ENCODE assay signal across 22 mouse cellular contexts in genomic region chr7:4507220-4507619, GRCm38 (mm10). TPM values are rescaled to one million over a fixed set of nuclear protein-coding genes. Genes with fewer than 3 reads are reported as not detected.
DNase-seq lines count a peak whose midpoint lies in the region; ATAC-seq and TF ChIP-seq lines count a peak whose summit lies in the region.
"Had no signal": no experiment of that assay in that cellular context is flagged by ENCODE, and none has a peak within 500 bp of the region (broad histone marks: within the 10 kb centered on the region; RNA-seq: fewer than 3 reads in every experiment).

No protein-coding gene starts in this region.

- H3K79me2 ChIP-seq in MEL (ENCODE audit: control insufficient read depth, insufficient read depth, low read length, poor library complexity) (no peaks in the 10 kb centered on the region), myocyte (ENCODE audit: control insufficient read depth, insufficient read depth) (no peaks in the 10 kb centered on the region)

- H3K36me3 ChIP-seq in liver, embryonic 11.5 days (ENCODE audit: control insufficient read depth, insufficient read depth, low read length): no peaks in the 10 kb centered on the region
- no peaks in the 10 kb centered on the region for H3K36me3 ChIP-seq in liver, postnatal 0 days (replicated peaks; ENCODE audit: insufficient read depth, low read length)
- H3K36me3 ChIP-seq in MEL (ENCODE audit: control insufficient read depth in 1 of 2, insufficient read depth in 2 of 2, low read length in 2 of 2): peaks cover 0 to 46% of the 10 kb centered on the region in 2 experiments; a peak in 2 of 4 replicates
- peaks cover 3% of the 10 kb centered on the region for H3K36me3 ChIP-seq in myocyte (ENCODE audit: control insufficient read depth, insufficient read depth)
- H3K36me3 ChIP-seq: hindbrain, embryonic 12.5 days; hindbrain, embryonic 15.5 days had no signal

- no peak overlapping the region for H3K9ac ChIP-seq in liver, embryonic 11.5 days (ENCODE audit: low read depth, low read length)
- no peak overlapping the region for H3K9ac ChIP-seq in liver, postnatal 0 days (replicated peaks)
- peak overlapping the region; percentile 65 for H3K9ac ChIP-seq in MEL (ENCODE audit: control insufficient read depth, low read depth, low read length, poor library complexity, severe bottlenecking)
- H3K9ac ChIP-seq: forebrain, postnatal 0 days; hindbrain, embryonic 12.5 days; hindbrain, embryonic 15.5 days had no signal

- WGBS in liver, embryonic 11.5 days: 33% methylated on average over 4 of the region's 4 CpGs
- WGBS in liver, postnatal 0 days (ENCODE audit: insufficient replicate concordance): 40% methylated on average over 3 of the region's 4 CpGs

- no peak overlapping the region for H3ac ChIP-seq in myocyte (ENCODE audit: control insufficient read depth, insufficient read length)

- no peaks in the 10 kb centered on the region for H3K9me3 ChIP-seq in liver, embryonic 11.5 days (ENCODE audit: control insufficient read depth, low read length)
- no peaks in the 10 kb centered on the region for H3K9me3 ChIP-seq in liver, postnatal 0 days (ENCODE audit: low read length)
- no peaks in the 10 kb centered on the region for H3K9me3 ChIP-seq in MEL (replicated peaks; ENCODE audit: insufficient read depth, low read length)
- H3K9me3 ChIP-seq: hindbrain, embryonic 12.5 days; hindbrain, embryonic 15.5 days had no signal

- peaks cover 24% of the 10 kb centered on the region for H3K4me1 ChIP-seq in liver, embryonic 11.5 days (replicated peaks; ENCODE audit: control insufficient read depth, insufficient read depth, low read length)
- peaks cover 34% of the 10 kb centered on the region for H3K4me1 ChIP-seq in liver, postnatal 0 days (ENCODE audit: insufficient read depth)
- peaks cover 13 to 51% of the 10 kb centered on the region in 2 experiments for H3K4me1 ChIP-seq in MEL (ENCODE audit: control insufficient read depth in 1 of 2, insufficient read depth in 2 of 2, low read length in 2 of 2)

- peak overlapping the region; percentile 21; the same call in 1 of the 2 replicates for H3K27ac ChIP-seq in liver, embryonic 11.5 days (ENCODE audit: low read depth, low read length)
- H3K27ac ChIP-seq in liver, postnatal 0 days (ENCODE audit: low read depth): no peak overlapping the region
- H3K27ac ChIP-seq in MEL (ENCODE audit: control insufficient read depth, low read depth, low read length): peak overlapping the region; percentile 97
- H3K27ac ChIP-seq: gastrocnemius, adult 2 months; hindbrain, embryonic 12.5 days; hindbrain, embryonic 15.5 days had no signal

- H3K4me3 ChIP-seq in liver, embryonic 11.5 days (ENCODE audit: low read depth, low read length): no peak overlapping the region
- H3K4me3 ChIP-seq in liver, postnatal 0 days (ENCODE audit: low read depth, low read length): no peak overlapping the region
- H3K4me3 ChIP-seq in MEL (ENCODE audit: control insufficient read depth in 1 of 2, insufficient read depth in 1 of 2, low read depth in 2 of 2, low read length in 2 of 2) (peak overlapping the region; percentile 48 to 73), myocyte (no peak overlapping the region)
- H3K4me3 ChIP-seq: gastrocnemius, adult 2 months; hindbrain, embryonic 12.5 days; hindbrain, embryonic 15.5 days had no signal

- no peak for TF ChIP-seq RAD21 in MEL (IDR thresholded peaks at IDR 0.05; ENCODE audit: low read depth, low read length)

- ATAC-seq in liver, embryonic 11.5 days (replicated peaks; ENCODE audit: low FRiP score): no peak
- ATAC-seq in liver, postnatal 0 days: no peak
- ATAC-seq in erythroblast, adult 5-6 weeks (replicated peaks; ENCODE audit: low FRiP score, poor library complexity, severe bottlenecking): no peak
- ATAC-seq: forebrain, embryonic 14.5 days; forebrain, postnatal 0 days; intestine, postnatal 0 days had no signal

- no peak for TF ChIP-seq CTCF in liver, postnatal 0 days (IDR thresholded peaks at IDR 0.05; ENCODE audit: low read depth)
- TF ChIP-seq CTCF in MEL (IDR thresholded peaks at IDR 0.05 in 2 of 3, conservative IDR thresholded peaks at IDR 0.05 in 1 of 3; ENCODE audit: control insufficient read depth in 1 of 3, insufficient read depth in 1 of 3, low read depth in 2 of 3, low read length in 3 of 3, poor library complexity in 1 of 3, severe bottlenecking in 1 of 3): no peak

- no peaks in the 10 kb centered on the region for H3K27me3 ChIP-seq in liver, embryonic 11.5 days (replicated peaks; ENCODE audit: control insufficient read depth, insufficient read depth, low read length)
- H3K27me3 ChIP-seq in liver, postnatal 0 days (ENCODE audit: insufficient read depth, low read length): no peaks in the 10 kb centered on the region
- H3K27me3 ChIP-seq in MEL (ENCODE audit: control insufficient read depth in 1 of 2, insufficient read depth in 2 of 2, low read length in 2 of 2) (no peaks in the 10 kb centered on the region), myocyte (ENCODE audit: control insufficient read depth, insufficient read depth, insufficient read length) (no peaks in the 10 kb centered on the region)
- H3K27me3 ChIP-seq: CH12.LX had no signal

- DNase-seq in liver, embryonic 11.5 days (ENCODE audit: low spot score): no peak
- DNase-seq in liver, postnatal 0 days: no peak
- DNase-seq in ES-CJ7 (ENCODE audit: low read depth, low spot score) (peak; percentile 40), MEL (ENCODE audit: low read depth, low spot score) (peak; percentile 88)
- DNase-seq in left cerebral cortex, adult 18-20 months (ENCODE audit: low spot score in 2 of 2): no peak
- DNase-seq: adrenal gland, postnatal 10 days; adrenal gland, postnatal 36 days; cerebellum, adult 18-20 months; cerebellum, adult 9-10 months; cerebellum, postnatal 14 days; forebrain, postnatal 0 days; gastrocnemius, adult 2 months; gastrocnemius, postnatal 14 days; heart, adult 18-20 months had no signal

- H3K4me2 ChIP-seq in liver, embryonic 11.5 days: no peak overlapping the region
- no peak overlapping the region for H3K4me2 ChIP-seq in liver, postnatal 0 days (ENCODE audit: low read depth, low read length)
- peak overlapping the region; percentile 32 for H3K4me2 ChIP-seq in myocyte (ENCODE audit: low read depth)
- H3K4me2 ChIP-seq: hindbrain, embryonic 12.5 days; hindbrain, embryonic 15.5 days had no signal

- peak; percentile 35 to 60; a peak in 2 of 4 replicates for TF ChIP-seq POLR2A in MEL (IDR thresholded peaks at IDR 0.05; ENCODE audit: control insufficient read depth in 1 of 2, insufficient read depth in 1 of 2, low read depth in 1 of 2, low read length in 2 of 2, poor library complexity in 1 of 2)
- peak; percentile 28 for TF ChIP-seq POLR2A in myocyte (IDR thresholded peaks at IDR 0.05; ENCODE audit: insufficient read length, low read depth)

- TF ChIP-seq EP300 in liver, postnatal 0 days (IDR thresholded peaks at IDR 0.05; ENCODE audit: low read depth): no peak
- TF ChIP-seq EP300 in MEL (IDR thresholded peaks at IDR 0.05; ENCODE audit: low read depth in 1 of 2, low read length in 2 of 2): no peak

RNA-seq across cellular contexts. Expression of gene Ppp1r12c, which starts 5.7 kb away (rescaled TPM):
- 46.2 and 48.0 TPM in 2 replicates for polyA plus RNA-seq in liver, embryonic 11.5 days (2014; fragmentation: Nextera tagmentation; extraction: Ambion mirVana)
- polyA plus RNA-seq in liver, postnatal 0 days (2015; fragmentation: Nextera tagmentation; extraction: Ambion mirVana): 14.9 and 15.6 TPM in 2 replicates
- 51.4 and 64.2 TPM in 2 replicates for total RNA-seq in MEL (2012; rRNA removed)
- polyA plus RNA-seq in MEL (2012; ENCODE audit: insufficient read depth in 1 of 2, insufficient read length in 2 of 2, low read depth in 1 of 2, low replicate concordance in 2 of 2, missing spikeins in 1 of 2) (100 to 1,000 TPM in 1 of 2 experiments, not detected in 1; 153 TPM), myocyte (2012; fragmentation: generic; extraction: Trizol) (39.0 TPM)
- 37.2 and 45.3 TPM in 2 replicates for total RNA-seq in erythroblast, adult 5-6 weeks (2015; ENCODE audit: low replicate concordance)
- 41.3 and 52.0 TPM in 2 replicates for total RNA-seq in erythroblast, adult 5-6 weeks (2017; ENCODE audit: low replicate concordance)
- 100 to 1,000 TPM; 154 TPM for total RNA-seq in left cerebral cortex, adult 18-20 months (2021)

RNA-seq across cellular contexts. Expression of gene Tnnt1, which starts 9.0 kb away (rescaled TPM):
- polyA plus RNA-seq in liver, embryonic 11.5 days (2014; fragmentation: Nextera tagmentation; extraction: Ambion mirVana): 25.1 and 27.7 TPM in 2 replicates
- polyA plus RNA-seq in liver, postnatal 0 days (2015; fragmentation: Nextera tagmentation; extraction: Ambion mirVana): 5.3 and 11.2 TPM in 2 replicates
- 5.0 and 5.4 TPM in 2 replicates for total RNA-seq in MEL (2012; rRNA removed)
- 10 to 100 TPM in 1 of 2 experiments, not detected in 1; 16.4 TPM for polyA plus RNA-seq in MEL (2012; ENCODE audit: insufficient read depth in 1 of 2, insufficient read length in 2 of 2, low read depth in 1 of 2, low replicate concordance in 2 of 2, missing spikeins in 1 of 2)
- 1,403 TPM for polyA plus RNA-seq in myocyte (2012; fragmentation: generic; extraction: Trizol)
- total RNA-seq in erythroblast, adult 5-6 weeks (2015; ENCODE audit: low replicate concordance): 1.3 TPM in 1 of 2 replicates, not detected in the other
- total RNA-seq in erythroblast, adult 5-6 weeks (2017; ENCODE audit: low replicate concordance): 3.8 and 7.2 TPM in 2 replicates
- 10 to 100 TPM in 1 of 2 experiments, 1 to 10 TPM in 1; 7.6 to 11.7 TPM for total RNA-seq in left cerebral cortex, adult 18-20 months (2021)

RNA-seq across cellular contexts. Expression of gene Tnni3, which starts 16.8 kb away (rescaled TPM):
- 8.9 and 17.0 TPM in 2 replicates for polyA plus RNA-seq in liver, embryonic 11.5 days (2014; fragmentation: Nextera tagmentation; extraction: Ambion mirVana)
- 0.27 and 0.46 TPM in 2 replicates for polyA plus RNA-seq in liver, postnatal 0 days (2015; fragmentation: Nextera tagmentation; extraction: Ambion mirVana)
- total RNA-seq in MEL (2012; rRNA removed): 281 and 353 TPM in 2 replicates
- 100 to 1,000 TPM in 1 of 2 experiments, not detected in 1; 328 TPM for polyA plus RNA-seq in MEL (2012; ENCODE audit: insufficient read depth in 1 of 2, insufficient read length in 2 of 2, low read depth in 1 of 2, low replicate concordance in 2 of 2, missing spikeins in 1 of 2)
- polyA plus RNA-seq in myocyte (2012; fragmentation: generic; extraction: Trizol): 13.3 TPM
- total RNA-seq in erythroblast, adult 5-6 weeks (2015; ENCODE audit: low replicate concordance): not detected in 2 replicates
- total RNA-seq in erythroblast, adult 5-6 weeks (2017; ENCODE audit: low replicate concordance): not detected in 2 replicates
- 1 to 10 TPM in 1 of 2 experiments, under 1 TPM in 1; 0.88 to 1.3 TPM for total RNA-seq in left cerebral cortex, adult 18-20 months (2021)

RNA-seq across cellular contexts. Expression of gene Dnaaf3, which starts 25.0 kb away (rescaled TPM):
- polyA plus RNA-seq in liver, embryonic 11.5 days (2014; fragmentation: Nextera tagmentation; extraction: Ambion mirVana): 0.22 and 0.45 TPM in 2 replicates
- polyA plus RNA-seq in liver, postnatal 0 days (2015; fragmentation: Nextera tagmentation; extraction: Ambion mirVana): 0.05 and 0.17 TPM in 2 replicates
- 0.69 and 0.73 TPM in 2 replicates for total RNA-seq in MEL (2012; rRNA removed)
- 1 to 10 TPM in 1 of 2 experiments, not detected in 1; 2.9 TPM for polyA plus RNA-seq in MEL (2012; ENCODE audit: insufficient read depth in 1 of 2, insufficient read length in 2 of 2, low read depth in 1 of 2, low replicate concordance in 2 of 2, missing spikeins in 1 of 2)
- 2.2 TPM for polyA plus RNA-seq in myocyte (2012; fragmentation: generic; extraction: Trizol)
- total RNA-seq in erythroblast, adult 5-6 weeks (2015; ENCODE audit: low replicate concordance): 1.2 TPM in 1 of 2 replicates, not detected in the other
- 0.28 TPM in 1 of 2 replicates, not detected in the other for total RNA-seq in erythroblast, adult 5-6 weeks (2017; ENCODE audit: low replicate concordance)
- under 1 TPM; 0.23 to 0.37 TPM for total RNA-seq in left cerebral cortex, adult 18-20 months (2021)
- total RNA-seq: gastrocnemius, adult 2 months had no signal

RNA-seq across cellular contexts. Expression of gene Syt5, which starts 40.1 kb away (rescaled TPM):
- polyA plus RNA-seq in liver, embryonic 11.5 days (2014; fragmentation: Nextera tagmentation; extraction: Ambion mirVana): 0.73 and 1.2 TPM in 2 replicates
- polyA plus RNA-seq in liver, postnatal 0 days (2015; fragmentation: Nextera tagmentation; extraction: Ambion mirVana): 0.09 TPM in 2 replicates
- not detected in 2 replicates for total RNA-seq in MEL (2012; rRNA removed)
- polyA plus RNA-seq in MEL (2012; ENCODE audit: insufficient read depth in 1 of 2, insufficient read length in 2 of 2, low read depth in 1 of 2, low replicate concordance in 2 of 2, missing spikeins in 1 of 2) (not detected), myocyte (2012; fragmentation: generic; extraction: Trizol) (0.22 TPM)
- total RNA-seq in erythroblast, adult 5-6 weeks (2015; ENCODE audit: low replicate concordance): 1.7 TPM in 1 of 2 replicates, not detected in the other
- not detected in 2 replicates for total RNA-seq in erythroblast, adult 5-6 weeks (2017; ENCODE audit: low replicate concordance)
- 100 to 1,000 TPM; 281 to 299 TPM for total RNA-seq in left cerebral cortex, adult 18-20 months (2021)
- total RNA-seq: gastrocnemius, adult 2 months; hematopoietic stem cell, adult 5-6 weeks had no signal

Comparison
In these comparisons a context has a peak if more than half of its experiments do, and no peak if none do; other contexts are left out.
1. DNase-seq: peak in ES-CJ7 (single experiment) and MEL (single experiment); none in liver, embryonic 11.5 days (single experiment), liver, postnatal 0 days (single experiment) and left cerebral cortex, adult 18-20 months (0 of 2).
2. H3K4me3 ChIP-seq: peak in MEL (2 of 2); none in liver, embryonic 11.5 days (single experiment), liver, postnatal 0 days (single experiment) and myocyte (single experiment).
3. RNA of gene Tnnt1, which starts 9.0 kb away (polyA plus RNA-seq): 1,403 TPM in myocyte (single experiment); 25.1 to 27.7 TPM in liver, embryonic 11.5 days, 16.4 TPM in MEL and 5.3 to 11.2 TPM in liver, postnatal 0 days; every median in the first group is over 10 times any median in the second.